Mouse (Mus musculus): ENCODE measurements around the gene Wipi1. TPM values are rescaled to one million over a fixed set of nuclear protein-coding genes. Genes with fewer than 3 reads are reported as not detected.

Gene Wipi1
- polyA plus RNA-seq, 1 experiment from 2014 or later = 42.0 TPM

DNA sequence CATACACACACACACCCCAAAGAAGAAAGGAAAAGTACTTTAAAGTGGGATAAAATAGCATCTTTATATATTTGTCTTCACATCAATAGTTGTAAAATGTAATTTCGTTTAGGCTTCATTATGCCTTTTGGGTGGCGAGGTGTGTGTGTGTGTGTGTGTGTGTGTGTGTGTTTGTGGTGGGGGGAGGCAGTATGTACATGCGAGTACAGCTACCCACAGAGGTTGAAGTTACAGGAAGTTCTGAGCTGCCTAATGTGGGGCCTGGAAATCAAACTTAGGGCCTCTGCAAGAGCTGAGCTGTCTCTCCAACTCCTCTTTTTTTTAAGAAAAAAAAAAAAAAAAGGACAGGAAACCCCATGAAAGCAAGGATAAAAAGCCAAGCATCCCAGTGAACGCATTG lies 57.8 kb downstream of the Wipi1 start:
- H3K4me1 ChIP-seq (replicated peaks; ENCODE audit: insufficient read depth, low read length) = 0 out of 2 replicates have a peak, but pooled peaks cover 3% of the 10 kb centered on the region
- 73% methylated on average over 4 of the region's 4 CpGs for WGBS
- H3K27me3 ChIP-seq (ENCODE audit: insufficient read depth, low read length) = no peaks in the 10 kb centered on the region
- no peak overlapping the region for H3K4me3 ChIP-seq (replicated peaks; ENCODE audit: low read depth, low read length)
- no peaks in the 10 kb centered on the region for H3K36me3 ChIP-seq (ENCODE audit: insufficient read depth, low read length)
- H3K4me2 ChIP-seq (ENCODE audit: low read length) = no peak overlapping the region
- no peak for ATAC-seq (replicated peaks; ENCODE audit: low FRiP score, low read depth)
- no peaks in the 10 kb centered on the region for H3K9me3 ChIP-seq (replicated peaks; ENCODE audit: low read length)
- no peak for TF ChIP-seq CTCF (IDR thresholded peaks at IDR 0.05; ENCODE audit: low read depth)
- DNase-seq (ENCODE audit: low spot score) = no peak
- no peak overlapping the region for H3K9ac ChIP-seq (ENCODE audit: low read depth, low read length)
- H3K27ac ChIP-seq = no peak overlapping the region

DNA sequence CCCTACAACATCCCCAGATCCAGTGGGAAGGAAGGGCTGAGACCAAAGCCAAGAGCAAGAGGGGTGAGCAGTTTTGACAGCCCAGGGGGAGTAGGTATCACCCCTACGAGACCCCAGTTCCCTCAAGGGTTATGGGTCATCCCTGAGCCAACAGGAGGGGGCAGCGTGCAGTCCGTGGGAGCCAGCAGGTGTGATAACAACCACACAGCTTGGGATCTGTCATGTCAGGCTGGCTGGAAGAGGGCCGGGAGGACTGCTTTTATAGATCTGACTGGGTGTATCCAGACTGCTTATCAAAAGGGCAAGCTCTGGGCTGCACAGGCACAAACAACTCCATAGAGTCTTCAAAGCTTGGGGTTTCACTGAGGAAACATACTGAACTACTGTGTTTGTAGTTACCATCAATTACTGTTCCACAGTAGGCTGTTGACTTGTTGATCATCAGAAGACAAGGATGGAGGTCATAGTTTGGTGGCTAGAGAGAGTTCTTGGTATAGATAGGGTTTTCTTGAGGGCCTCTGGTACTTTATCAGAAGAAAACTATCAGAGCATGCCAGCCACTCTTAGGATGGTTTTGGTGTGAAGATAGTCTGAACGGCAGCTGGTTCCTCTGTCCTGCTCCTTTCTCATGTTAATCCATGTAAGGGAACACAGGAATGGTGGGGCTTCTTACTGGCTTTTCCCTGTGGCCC lies 62.0 kb downstream of the Wipi1 start:
- Histone ChIP-seq H3K4me3 (replicated peaks; ENCODE audit: low read depth, low read length) (no peak overlapping the region), H3K4me1 (replicated peaks; ENCODE audit: insufficient read depth, low read length) (peaks cover 12% of the 10 kb centered on the region), H3K4me2 (ENCODE audit: low read length) (no peak overlapping the region), H3K36me3 (ENCODE audit: insufficient read depth, low read length) (no peaks in the 10 kb centered on the region), H3K9ac (ENCODE audit: low read depth, low read length) (no peak overlapping the region), H3K27ac (no peak overlapping the region), H3K9me3 (replicated peaks; ENCODE audit: low read length) (no peaks in the 10 kb centered on the region), H3K27me3 (ENCODE audit: insufficient read depth, low read length) (no peaks in the 10 kb centered on the region)
- DNase-seq (ENCODE audit: low spot score) (no peak), ATAC-seq (replicated peaks; ENCODE audit: low FRiP score, low read depth) (no peak)
- 48% methylated on average over 5 of the region's 5 CpGs for WGBS
- no peak for TF ChIP-seq CTCF (IDR thresholded peaks at IDR 0.05; ENCODE audit: low read depth)

DNA sequence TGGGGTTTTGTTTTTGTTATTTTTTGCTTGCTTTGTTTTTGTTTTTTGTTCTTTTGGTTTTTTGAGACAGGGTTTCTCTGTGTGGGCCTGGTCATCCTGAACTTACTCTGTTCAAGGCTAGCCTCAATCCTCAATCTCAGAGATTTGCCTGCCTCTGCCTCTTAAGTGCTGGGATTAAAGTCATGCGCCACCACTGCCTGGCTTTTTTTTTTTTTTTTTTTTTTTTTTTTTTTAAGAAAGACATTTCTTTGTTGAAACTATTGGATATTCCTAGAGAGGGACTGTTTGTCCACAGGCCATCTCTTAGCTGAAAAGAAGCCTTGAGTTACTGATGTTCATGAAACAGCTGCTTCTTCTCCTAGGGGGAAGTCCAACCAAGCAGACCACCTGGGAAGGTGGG lies 64.1 kb downstream of the Wipi1 start:
- WGBS = 100% methylated on average over 1 of the region's 1 CpGs
- no peak for ATAC-seq (replicated peaks; ENCODE audit: low FRiP score, low read depth)

DNA sequence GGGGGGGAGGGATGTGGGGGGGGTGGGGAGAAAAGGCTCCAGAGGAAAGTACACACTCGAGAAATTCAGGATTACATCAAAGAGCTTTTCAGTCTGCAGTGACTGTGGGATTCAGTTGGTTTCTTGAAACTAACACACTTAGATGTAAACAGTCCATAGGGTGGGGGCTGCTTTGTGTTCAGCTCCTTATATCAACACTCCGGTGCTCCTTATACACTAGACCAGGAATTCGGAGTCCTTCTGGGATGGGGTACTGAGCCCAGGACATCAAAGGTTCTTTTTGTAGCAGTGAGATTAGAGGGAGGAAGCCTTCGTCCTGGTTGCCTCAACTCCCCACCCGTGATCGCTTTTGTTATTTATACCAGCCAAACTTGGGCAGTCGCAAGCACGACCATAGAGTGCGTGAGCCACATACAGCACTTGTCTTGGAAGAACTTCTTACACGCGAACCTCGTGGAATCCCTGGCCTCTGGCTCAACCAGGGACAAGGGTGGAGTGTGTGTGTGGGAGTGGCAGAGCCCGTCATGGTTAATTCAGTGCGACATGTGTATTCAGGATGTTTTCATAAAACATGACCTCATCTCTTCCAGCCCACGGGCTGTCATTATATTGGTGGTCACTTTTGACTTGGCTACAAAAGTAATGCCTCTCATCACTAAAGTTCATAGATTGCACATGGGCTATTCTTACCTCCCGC lies 65.3 kb downstream of the Wipi1 start:
- peaks cover 9% of the 10 kb centered on the region for H3K4me1 ChIP-seq (replicated peaks; ENCODE audit: insufficient read depth, low read length)
- TF ChIP-seq CTCF (IDR thresholded peaks at IDR 0.05; ENCODE audit: low read depth) = no peak
- no peak overlapping the region for H3K9ac ChIP-seq (ENCODE audit: low read depth, low read length)
- H3K27ac ChIP-seq = peak overlapping the region; percentile 63; the same call in 1 of the 2 replicates
- H3K4me3 ChIP-seq (replicated peaks; ENCODE audit: low read depth, low read length) = no peak overlapping the region
- no peaks in the 10 kb centered on the region for H3K36me3 ChIP-seq (ENCODE audit: insufficient read depth, low read length)
- 38% methylated on average over 16 of the region's 16 CpGs for WGBS
- DNase-seq (ENCODE audit: low spot score) (no peak), ATAC-seq (replicated peaks; ENCODE audit: low FRiP score, low read depth) (no peak)
- no peaks in the 10 kb centered on the region for H3K9me3 ChIP-seq (replicated peaks; ENCODE audit: low read length)
- no peak overlapping the region for H3K4me2 ChIP-seq (ENCODE audit: low read length)
- H3K27me3 ChIP-seq (ENCODE audit: insufficient read depth, low read length) = no peaks in the 10 kb centered on the region

More for the DNA sequence above, 64.1 kb downstream of the Wipi1 start:
- H3K9ac ChIP-seq (ENCODE audit: low read depth, low read length) = no peak overlapping the region
- H3K36me3 ChIP-seq (ENCODE audit: insufficient read depth, low read length) = no peaks in the 10 kb centered on the region
- no peak overlapping the region for H3K4me2 ChIP-seq (ENCODE audit: low read length)
- no peaks in the 10 kb centered on the region for H3K9me3 ChIP-seq (replicated peaks; ENCODE audit: low read length)
- no peak for DNase-seq (ENCODE audit: low spot score)
- H3K27me3 ChIP-seq (ENCODE audit: insufficient read depth, low read length) = no peaks in the 10 kb centered on the region
- no peak for TF ChIP-seq CTCF (IDR thresholded peaks at IDR 0.05; ENCODE audit: low read depth)
- H3K4me3 ChIP-seq (replicated peaks; ENCODE audit: low read depth, low read length) = no peak overlapping the region
- no peak overlapping the region for H3K27ac ChIP-seq
- peaks cover 9% of the 10 kb centered on the region for H3K4me1 ChIP-seq (replicated peaks; ENCODE audit: insufficient read depth, low read length)

DNA sequence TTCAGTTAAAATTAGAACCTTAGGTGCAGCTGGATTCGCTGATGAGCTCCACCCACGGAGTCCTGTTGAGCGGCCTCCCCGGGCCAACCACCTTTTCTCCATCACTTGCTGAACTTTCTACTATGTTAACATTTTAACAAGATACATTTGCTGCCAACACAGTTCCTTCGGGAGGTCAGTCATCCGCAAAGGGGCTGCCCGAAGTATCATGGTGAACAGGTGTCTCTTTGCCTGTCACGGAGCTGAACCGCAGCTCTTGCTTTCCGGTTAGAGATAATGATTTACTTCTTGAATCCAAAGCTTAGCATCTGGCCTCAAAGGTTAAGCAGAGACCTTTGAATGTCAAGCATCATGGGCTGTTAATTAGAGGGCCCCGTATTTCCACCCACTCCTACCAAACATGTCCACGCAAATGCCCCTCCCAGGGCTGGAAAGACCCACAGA lies 66.0 kb downstream of the Wipi1 start:
- ATAC-seq (replicated peaks; ENCODE audit: low FRiP score, low read depth) (peak; percentile 73), DNase-seq (ENCODE audit: low spot score) (peak; percentile 78)
- TF ChIP-seq CTCF (IDR thresholded peaks at IDR 0.05; ENCODE audit: low read depth) = no peak
- peak overlapping the region; percentile 63; the same call in 1 of the 2 replicates for H3K27ac ChIP-seq
- H3K4me2 ChIP-seq (ENCODE audit: low read length) = no peak overlapping the region
- H3K27me3 ChIP-seq (ENCODE audit: insufficient read depth, low read length) = no peaks in the 10 kb centered on the region
- H3K4me1 ChIP-seq (replicated peaks; ENCODE audit: insufficient read depth, low read length) = peaks cover 9% of the 10 kb centered on the region
- H3K9me3 ChIP-seq (replicated peaks; ENCODE audit: low read length) = no peaks in the 10 kb centered on the region
- H3K9ac ChIP-seq (ENCODE audit: low read depth, low read length) = no peak overlapping the region
- 17% methylated on average over 12 of the region's 12 CpGs for WGBS
- H3K4me3 ChIP-seq (replicated peaks; ENCODE audit: low read depth, low read length) = no peak overlapping the region
- H3K36me3 ChIP-seq (ENCODE audit: insufficient read depth, low read length) = no peaks in the 10 kb centered on the region

DNA sequence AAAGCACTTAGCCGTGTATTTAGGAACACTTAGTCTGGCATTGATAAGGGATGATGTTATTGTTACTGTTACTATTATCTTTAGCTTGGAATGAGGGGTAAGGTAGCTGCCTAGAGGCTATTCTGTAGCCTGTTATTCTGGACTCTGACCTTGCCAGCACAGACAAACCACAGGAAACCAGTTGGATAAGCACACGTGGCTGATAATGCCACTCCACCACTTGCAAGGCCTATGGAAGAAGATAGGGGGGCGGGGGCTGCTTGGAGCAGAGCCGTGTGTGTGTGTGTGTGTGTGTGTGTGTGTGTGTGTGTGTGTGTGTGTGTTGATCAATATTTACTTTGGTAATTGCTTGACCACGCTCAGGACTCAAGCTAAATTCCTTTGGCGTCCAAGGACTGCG lies 66.5 kb downstream of the Wipi1 start:
- ATAC-seq (replicated peaks; ENCODE audit: low FRiP score, low read depth) = peak; percentile 62
- H3K27ac ChIP-seq = peak overlapping the region; percentile 57; the same call in 1 of the 2 replicates

More for the DNA sequence above, 66.5 kb downstream of the Wipi1 start:
- H3K4me1 ChIP-seq (replicated peaks; ENCODE audit: insufficient read depth, low read length) = peaks cover 9% of the 10 kb centered on the region
- no peak overlapping the region for H3K4me2 ChIP-seq (ENCODE audit: low read length)
- H3K4me3 ChIP-seq (replicated peaks; ENCODE audit: low read depth, low read length) = no peak overlapping the region
- no peaks in the 10 kb centered on the region for H3K36me3 ChIP-seq (ENCODE audit: insufficient read depth, low read length)
- WGBS = 27% methylated on average over 7 of the region's 7 CpGs
- H3K9ac ChIP-seq (ENCODE audit: low read depth, low read length) = no peak overlapping the region
- no peak for DNase-seq (ENCODE audit: low spot score)
- no peaks in the 10 kb centered on the region for H3K9me3 ChIP-seq (replicated peaks; ENCODE audit: low read length)
- H3K27me3 ChIP-seq (ENCODE audit: insufficient read depth, low read length) = no peaks in the 10 kb centered on the region
- TF ChIP-seq CTCF (IDR thresholded peaks at IDR 0.05; ENCODE audit: low read depth) = no peak
